Mouse (Mus musculus) T-helper 2 cell (primary cell): Measurements from ENCODE around the gene Nudcd3.

Source experiments
- in situ Hi-C: fragments of 300-600 bp; cut with MboI, MseI; formaldehyde crosslinking; loops from one replicate; pipeline ENCODE4 v1.15.1; 2025; ENCODE audit warnings: high pct_unique_total_duplicates

Gene Nudcd3

GRCm38 (mm10) chr11:6178673-6179166, 21.5 kb downstream of the Nudcd3 start:
- in situ Hi-C loops, result no loop called here

GRCm38 (mm10) chr11:6177781-6178420, 22.3 kb downstream of the Nudcd3 start:
- in situ Hi-C loops, result no loop called here

GRCm38 (mm10) chr11:6175506-6175905, 24.7 kb downstream of the Nudcd3 start:
- in situ Hi-C loops, result no loop called here

- in situ Hi-C loops, result no loop called here
Measured at GRCm38 (mm10) chr11:6174719-6175118, 25.5 kb downstream of the Nudcd3 start.

GRCm38 (mm10) chr11:6169041-6169663, 31.1 kb downstream of the Nudcd3 start:
- in situ Hi-C loops, result no loop called here

GRCm38 (mm10) chr11:6166351-6166750, 33.9 kb downstream of the Nudcd3 start:
- in situ Hi-C loops, result no loop called here

GRCm38 (mm10) chr11:6165391-6166081, 34.7 kb downstream of the Nudcd3 start:
- in situ Hi-C loops, result no loop called here

GRCm38 (mm10) chr11:6164781-6165180, 35.4 kb downstream of the Nudcd3 start:
- in situ Hi-C loops, result no loop called here

GRCm38 (mm10) chr11:6163706-6164105, 36.5 kb downstream of the Nudcd3 start:
- in situ Hi-C loops, result no loop called here

- in situ Hi-C loops, result no loop called here
Measured at GRCm38 (mm10) chr11:6163062-6163461, 37.2 kb downstream of the Nudcd3 start.

- in situ Hi-C loops, result no loop called here
Measured at GRCm38 (mm10) chr11:6161549-6161948, 38.7 kb downstream of the Nudcd3 start.

- in situ Hi-C loops, result no loop called here
Measured at GRCm38 (mm10) chr11:6160663-6161271, 39.4 kb downstream of the Nudcd3 start.

- in situ Hi-C loops, result no loop called here
Measured at GRCm38 (mm10) chr11:6159704-6160275, 40.4 kb downstream of the Nudcd3 start.

- in situ Hi-C loops, result no loop called here
Measured at GRCm38 (mm10) chr11:6158515-6158914, 41.7 kb downstream of the Nudcd3 start.

GRCm38 (mm10) chr11:6157119-6157518, 43.1 kb downstream of the Nudcd3 start:
- in situ Hi-C loops, result no loop called here

- in situ Hi-C loops, result no loop called here
Measured at GRCm38 (mm10) chr11:6156651-6157050, 43.6 kb downstream of the Nudcd3 start.

- in situ Hi-C loops, result loop anchor here (5.0 kb wide), 1 partner anchor 42 kb away; no protein-coding TSS in a partner anchor
Measured at GRCm38 (mm10) chr11:6154211-6154701, 46.0 kb downstream of the Nudcd3 start.

GRCm38 (mm10) chr11:6152864-6153263, 47.4 kb downstream of the Nudcd3 start:
- in situ Hi-C loops, result loop anchor here (5.0 kb wide), 1 partner anchor 41 kb away; no protein-coding TSS in a partner anchor

GRCm38 (mm10) chr11:6138233-6138950, 61.8 kb downstream of the Nudcd3 start:
- in situ Hi-C loops, result no loop called here

GRCm38 (mm10) chr11:6132886-6133285, 67.3 kb downstream of the Nudcd3 start:
- in situ Hi-C loops, result no loop called here

GRCm38 (mm10) chr11:6130578-6130977, 69.6 kb downstream of the Nudcd3 start:
- in situ Hi-C loops, result no loop called here
